Mouse (Mus musculus) heart, postnatal 10 days (tissue): ENCODE results near the gene Coq5. TPM values are rescaled to one million over a fixed set of nuclear protein-coding genes. Genes with fewer than 3 reads are reported as not detected.

Source experiments
- DNase-seq, 2 experiments: peaks; one replicate each; pipeline ENCODE4 v3.0.0; 2021
- intact Hi-C: fragments of 180-260 bp; cut with DNase I; formaldehyde crosslinking; loops from one replicate; pipeline ENCODE4 v1.15.1; 2025
- total RNA-seq, 2 experiments: library from RNA; stranded (reverse); gene quantifications; 2 replicates each; pipeline ENCODE4 v1.2.3; 2021

Coq5 gene
- total RNA-seq, 2 experiments from 2014 or later: 131 to 134 TPM

DNA sequence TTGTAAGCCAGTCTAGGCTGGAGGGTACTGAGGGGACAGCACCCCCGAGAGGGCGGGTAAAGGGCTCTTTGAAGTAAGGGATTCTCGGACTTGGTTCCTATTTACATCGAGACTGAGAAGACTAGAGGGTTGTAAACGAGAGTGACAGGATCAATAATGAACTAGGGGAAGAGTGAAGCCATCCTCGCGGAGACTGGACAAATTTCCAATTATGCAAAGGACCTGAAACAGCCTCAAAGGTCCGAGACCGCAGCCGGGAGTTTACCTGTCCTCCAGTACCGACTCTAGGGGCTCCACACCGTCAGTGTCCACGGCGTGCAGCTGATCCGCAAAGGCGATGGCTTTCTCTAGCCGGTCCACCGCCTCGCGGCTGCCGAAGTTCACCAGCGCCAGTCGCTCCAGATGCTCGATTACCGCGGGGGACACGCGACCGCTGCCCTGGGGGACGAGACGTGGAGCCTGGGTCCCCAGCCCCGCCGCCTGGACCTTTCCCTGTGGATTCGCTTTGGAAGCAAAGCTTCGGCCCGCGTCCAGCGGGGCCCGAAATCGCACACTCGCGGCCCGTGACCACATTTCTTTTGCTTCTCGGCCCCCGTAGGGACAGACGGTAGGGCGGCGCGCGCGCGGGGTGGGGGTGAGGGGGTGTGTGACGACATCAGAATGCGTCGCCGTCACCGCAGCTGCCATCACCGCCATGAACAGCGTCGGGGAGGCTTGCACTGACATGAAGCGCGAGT is 61.3 kb downstream of the Coq5 start, which contains the start of the genes Gatc and Triap1:
Gatc (minus strand) TSS at position 602 of the 737 bp plus-strand sequence.
Triap1 (plus strand) TSS at position 649 of the 737 bp plus-strand sequence.
- intact Hi-C loops: loop anchor here (2.0 to 5.0 kb wide), 3 partner anchors 14 to 58 kb away; partner anchors contain the start of genes Dynll1 and Srsf9
- peak; percentile 92 to 94 for DNase-seq

DNA sequence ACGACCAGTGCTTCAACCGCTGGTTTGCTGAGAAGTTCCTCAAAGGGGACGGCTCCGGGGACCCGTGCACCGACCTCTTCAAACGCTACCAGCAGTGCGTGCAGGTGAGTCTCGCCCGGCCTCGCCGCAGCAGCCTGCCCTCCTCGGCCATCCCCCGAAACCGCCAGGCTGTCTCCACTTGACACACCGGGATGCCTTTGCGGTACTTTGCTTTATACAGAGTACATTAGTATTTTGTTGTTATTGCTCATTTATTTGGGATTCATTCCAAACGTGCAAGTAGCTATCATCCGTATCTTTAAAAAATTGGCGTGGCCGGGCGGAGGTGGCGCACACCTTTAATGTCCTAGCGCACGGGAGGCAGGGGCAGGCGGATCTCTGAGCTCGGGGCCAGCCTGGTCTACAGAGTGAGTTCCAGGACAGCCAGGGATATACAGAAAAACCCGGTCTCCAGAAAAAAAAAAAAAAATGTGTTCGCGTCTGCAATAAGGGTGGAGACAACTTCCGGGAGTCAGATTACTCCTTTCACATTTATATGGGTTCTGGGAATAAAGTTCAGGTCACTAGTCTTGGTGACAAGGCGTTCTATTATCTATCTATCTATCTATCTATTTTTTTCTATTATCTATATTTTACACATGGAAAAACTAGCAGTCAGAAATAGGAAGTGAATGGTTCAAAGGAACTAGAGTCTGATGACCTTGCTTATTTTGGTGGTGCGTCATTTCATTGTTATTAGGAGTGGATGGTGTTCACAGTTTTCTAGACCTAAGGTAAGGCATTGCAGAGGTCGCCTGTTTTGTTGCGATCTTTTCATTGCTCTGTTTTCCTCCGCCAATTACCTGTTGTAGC is 62.1 kb downstream of the Coq5 start:
- intact Hi-C loops: loop anchor here (2.0 to 5.0 kb wide), 3 partner anchors 15 to 59 kb away; partner anchors contain the start of genes Dynll1 and Srsf9

More for the DNA sequence above, 62.1 kb downstream of the Coq5 start:
- no peak for DNase-seq

Other genes with a start within 250 kb of the Coq5 start
- gene Gm10401, start 181.4 kb upstream of the Coq5 start, total RNA-seq: not detected
- 100 to 1,000 TPM; 198 to 202 TPM for gene Acads, start 160.3 kb upstream of the Coq5 start, total RNA-seq
- gene Unc119b, start 144.7 kb upstream of the Coq5 start, total RNA-seq: 10 to 100 TPM; 23.8 TPM
- gene Mlec, start 121.5 kb upstream of the Coq5 start, total RNA-seq: 10 to 100 TPM; 72.9 to 85.0 TPM
- gene Cabp1, start 85.3 kb upstream of the Coq5 start, total RNA-seq: 1 to 10 TPM; 6.4 to 6.6 TPM
- 10 to 100 TPM; 28.9 to 30.8 TPM for gene Pop5, start 43.8 kb upstream of the Coq5 start, total RNA-seq
- 100 to 1,000 TPM; 296 to 317 TPM for gene Rnf10, start 6.8 kb upstream of the Coq5 start, total RNA-seq
- gene Dynll1, start 21.3 kb downstream of the Coq5 start, total RNA-seq: 100 to 1,000 TPM; 183 to 245 TPM
- 10 to 100 TPM; 35.5 to 39.1 TPM for gene Srsf9, start 47.5 kb downstream of the Coq5 start, total RNA-seq
- gene Gatc, start 61.5 kb downstream of the Coq5 start, total RNA-seq: 10 to 100 TPM; 16.7 to 18.2 TPM
- 10 to 100 TPM; 23.2 to 24.3 TPM for gene Triap1, start 61.6 kb downstream of the Coq5 start, total RNA-seq
- gene Cox6a1, start 69.3 kb downstream of the Coq5 start, total RNA-seq: 100 to 1,000 TPM; 464 to 577 TPM
- 1 to 10 TPM; 3.1 to 4.3 TPM for gene Msi1, start 149.9 kb downstream of the Coq5 start, total RNA-seq
- not detected for gene Pla2g1b, start 186.6 kb downstream of the Coq5 start, total RNA-seq
- 10 to 100 TPM; 14.3 to 20.2 TPM for gene Sirt4, start 205.1 kb downstream of the Coq5 start, total RNA-seq
- 10 to 100 TPM; 58.9 to 64.7 TPM for gene Pxn, start 227.0 kb downstream of the Coq5 start, total RNA-seq